Mouse (Mus musculus) bone marrow macrophage, adult 2 months (primary cell): ENCODE results near the gene Cdh6.

ENCODE experiments used
- CTCF ChIP-seq: IDR thresholded peaks from 2 replicates; pipeline ENCODE4 v1.5.1; 2012; ENCODE audit warnings: low read depth, mild to moderate bottlenecking, low read length, moderate library complexity
- POLR2A ChIP-seq: IDR thresholded peaks from 2 replicates; pipeline ENCODE4 v1.6.1; 2012; ENCODE audit warnings: mild to moderate bottlenecking, low read depth, low read length, borderline replicate concordance

DNA sequence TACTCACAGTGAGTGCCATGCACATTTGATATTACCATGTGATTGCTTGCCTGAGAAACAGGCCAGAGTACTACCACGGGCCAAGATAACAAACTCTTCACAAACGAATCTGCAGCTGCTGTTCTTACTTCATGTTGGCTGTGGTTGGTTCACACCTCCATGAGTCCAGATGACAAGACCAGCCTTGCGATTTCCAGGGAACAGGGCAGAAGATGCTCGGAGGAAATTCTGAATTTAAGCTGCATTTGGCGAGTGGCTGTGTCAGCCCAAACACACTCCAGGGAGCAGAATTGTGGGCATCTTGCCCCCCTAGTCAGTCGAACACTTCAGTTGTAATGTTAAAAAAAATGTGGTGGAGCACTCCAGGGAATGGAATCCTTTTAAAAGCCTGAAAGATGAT, 18.1 kb downstream of the Cdh6 start:
- TF ChIP-seq POLR2A, result no peak
- no peak for TF ChIP-seq CTCF
